Mouse (Mus musculus): ENCODE measurements around the gene Ctnnbl1. TPM values are rescaled to one million over a fixed set of nuclear protein-coding genes. Genes with fewer than 3 reads are reported as not detected.

Ctnnbl1 gene
- total and polyA plus RNA-seq, 3 experiments = 46.0 to 57.2 (median 48.6) TPM

DNA sequence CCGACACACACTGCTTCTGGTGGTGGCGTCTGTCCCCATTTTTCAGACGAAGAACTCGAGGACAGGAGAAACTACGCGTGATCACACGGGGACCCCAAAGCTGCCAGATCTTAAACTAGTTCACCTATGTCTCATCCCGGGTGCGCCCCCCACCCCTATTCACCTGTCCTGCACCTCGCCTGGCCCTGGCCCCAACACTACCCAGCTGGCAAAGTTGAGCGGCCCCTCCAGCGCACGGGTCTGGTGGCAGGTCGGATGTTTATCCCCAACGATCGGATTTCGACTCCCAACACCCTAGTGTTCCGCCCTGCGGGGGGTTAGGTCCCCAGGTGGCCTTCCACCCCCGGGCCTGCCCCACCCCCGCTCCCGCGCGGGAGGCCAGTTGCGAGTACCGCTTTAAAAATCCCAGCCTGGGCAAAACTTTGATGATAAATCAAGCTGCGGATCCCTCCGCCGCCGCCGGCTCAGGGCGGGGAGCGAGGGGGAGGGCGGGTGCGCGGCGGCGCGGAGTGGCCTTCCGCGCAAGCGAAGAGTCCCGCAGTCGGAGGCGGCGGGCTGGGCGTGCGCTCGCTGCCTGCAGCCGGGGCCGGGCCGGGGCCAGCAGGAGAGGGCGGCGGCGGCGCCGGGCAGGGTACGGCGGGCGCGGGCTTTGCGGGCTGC is 177.0 kb downstream of the Ctnnbl1 start, which contains the start of gene Vstm2l:
Vstm2l (plus strand) TSS at position 549 of the 660 bp plus-strand sequence.
- DNase-seq (ENCODE audit: extremely low read depth) = no peak
- Histone ChIP-seq H3K9ac (ENCODE audit: insufficient read depth, low read depth) (no peak within 1 kb of the TSS), H3K4me3 (replicated peaks in 1 of 3; ENCODE audit: low read depth in 2 of 3, low read length in 2 of 3, poor library complexity in 1 of 3) (no peak within 1 kb of the TSS), H3K36me3 (replicated peaks in 1 of 2; ENCODE audit: control insufficient read depth in 1 of 2, insufficient read depth in 1 of 2, low read length in 1 of 2) (no peaks in the 10 kb centered on the region), H3K4me2 (ENCODE audit: insufficient read depth, low read depth, poor library complexity, severe bottlenecking) (no peak within 1 kb of the TSS), H3K4me1 (ENCODE audit: control insufficient read depth in 1 of 2, insufficient read depth in 2 of 2) (peaks cover 0 to 5% of the 10 kb centered on the region in 2 experiments; a peak in 2 of 4 replicates), H3K27ac (ENCODE audit: insufficient read depth, low read depth) (no peak within 1 kb of the TSS), H3K27me3 (replicated peaks) (peaks cover 40% of the 10 kb centered on the region), H3K79me2 (replicated peaks; ENCODE audit: control insufficient read depth, extremely low read depth, insufficient read depth, poor library complexity, severe bottlenecking) (no peaks in the 10 kb centered on the region), H3K9me3 (replicated peaks; ENCODE audit: low read length) (peaks cover 4% of the 10 kb centered on the region)
- in situ Hi-C loops (cut with MboI; ENCODE audit: low pct_ligation_motif_present, low pct_unique_long_range_greater_than_20kb, low sequenced_read_pairs) (no loop called here), dilution Hi-C loops (cut with MboI; ENCODE audit: extremely low pct_ligation_motif_present, extremely low pct_unique_long_range_greater_than_20kb, low sequenced_read_pairs) (no loop called here)
- TF ChIP-seq CTCF (conservative IDR thresholded peaks at IDR 0.05 in 1 of 2, IDR thresholded peaks at IDR 0.05 in 1 of 2; ENCODE audit: low read depth in 2 of 2, low read length in 2 of 2) (no peak), RCOR1 (conservative IDR thresholded peaks at IDR 0.05; ENCODE audit: low read depth, low read length) (no peak), KAT2A (IDR thresholded peaks at IDR 0.05; ENCODE audit: insufficient replicate concordance, low read length) (no peak), TBP (conservative IDR thresholded peaks at IDR 0.05; ENCODE audit: low read depth, low read length) (no peak), SMC3 (IDR thresholded peaks at IDR 0.05; ENCODE audit: low read depth, low read length) (no peak), ZKSCAN1 (IDR thresholded peaks at IDR 0.05; ENCODE audit: borderline replicate concordance, low read depth, low read length) (no peak)

DNA sequence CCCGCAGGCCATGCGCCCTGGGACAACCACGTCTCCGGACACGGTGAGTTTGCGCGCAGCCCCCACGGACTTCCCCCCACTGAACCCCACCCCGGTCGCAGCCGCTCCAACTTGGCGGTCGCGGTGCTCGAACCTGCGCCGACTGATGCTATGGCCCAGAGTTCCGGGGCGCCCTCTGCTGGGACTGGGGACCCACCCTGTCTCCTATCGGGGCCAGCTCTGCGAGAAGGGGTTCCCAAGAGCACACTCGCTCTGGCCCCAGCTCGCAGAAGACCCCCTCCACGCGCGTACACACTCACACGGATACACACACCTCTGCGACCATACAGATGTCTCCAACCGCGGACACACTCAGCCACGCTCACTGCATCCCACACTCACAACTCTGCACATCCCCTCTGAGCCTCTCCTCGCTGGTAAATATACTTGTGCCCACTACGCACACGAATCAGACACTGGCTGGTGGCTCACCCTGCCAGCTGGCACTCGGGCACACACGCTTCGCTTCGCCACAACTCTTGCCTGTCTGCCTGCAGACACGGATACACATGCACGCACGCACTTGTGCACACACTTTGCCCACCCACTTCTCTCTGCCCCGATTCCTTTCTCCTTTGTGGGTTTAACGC is 177.8 kb downstream of the Ctnnbl1 start:
- Histone ChIP-seq H3K4me1 (ENCODE audit: control insufficient read depth in 1 of 2, insufficient read depth in 2 of 2) (no peaks in the 10 kb centered on the region), H3K36me3 (replicated peaks in 1 of 2; ENCODE audit: control insufficient read depth in 1 of 2, insufficient read depth in 1 of 2, low read length in 1 of 2) (no peaks in the 10 kb centered on the region), H3K4me3 (replicated peaks in 1 of 3; ENCODE audit: low read depth in 2 of 3, low read length in 2 of 3, poor library complexity in 1 of 3) (no peak overlapping the region), H3K27ac (ENCODE audit: insufficient read depth, low read depth) (no peak overlapping the region), H3K9ac (ENCODE audit: insufficient read depth, low read depth) (no peak overlapping the region), H3K9me3 (replicated peaks; ENCODE audit: low read length) (peaks cover 4% of the 10 kb centered on the region), H3K27me3 (replicated peaks) (peaks cover 48% of the 10 kb centered on the region), H3K79me2 (replicated peaks; ENCODE audit: control insufficient read depth, extremely low read depth, insufficient read depth, poor library complexity, severe bottlenecking) (no peaks in the 10 kb centered on the region), H3K4me2 (ENCODE audit: insufficient read depth, low read depth, poor library complexity, severe bottlenecking) (no peak overlapping the region)
- in situ Hi-C loops (cut with MboI; ENCODE audit: low pct_ligation_motif_present, low pct_unique_long_range_greater_than_20kb, low sequenced_read_pairs) (no loop called here), dilution Hi-C loops (cut with MboI; ENCODE audit: extremely low pct_ligation_motif_present, extremely low pct_unique_long_range_greater_than_20kb, low sequenced_read_pairs) (no loop called here)
- no peak for TF ChIP-seq CTCF (conservative IDR thresholded peaks at IDR 0.05 in 1 of 2, IDR thresholded peaks at IDR 0.05 in 1 of 2; ENCODE audit: low read depth in 2 of 2, low read length in 2 of 2)
- TF ChIP-seq MAX (IDR thresholded peaks at IDR 0.05; ENCODE audit: low read length) = no peak
- no peak for TF ChIP-seq MEF2A (IDR thresholded peaks at IDR 0.05; ENCODE audit: borderline replicate concordance, low read depth, low read length)
- no peak for TF ChIP-seq MYC (IDR thresholded peaks at IDR 0.05; ENCODE audit: low read depth, low read length)
- no peak for TF ChIP-seq TCF12 (IDR thresholded peaks at IDR 0.05; ENCODE audit: low read depth, low read length)
- TF ChIP-seq MXI1 (IDR thresholded peaks at IDR 0.05; ENCODE audit: low read depth, low read length) = no peak
- no peak for TF ChIP-seq NELFE (IDR thresholded peaks at IDR 0.05; ENCODE audit: low read depth, low read length)
- no peak for TF ChIP-seq JUND (conservative IDR thresholded peaks at IDR 0.05; ENCODE audit: low read depth, low read length)
- no peak for TF ChIP-seq BHLHE40 (IDR thresholded peaks at IDR 0.05; ENCODE audit: low read depth, low read length)
- no peak for DNase-seq (ENCODE audit: extremely low read depth)
